Mouse (Mus musculus) adrenal gland, adult 18-20 months (tissue): Measurements from ENCODE around the gene Dhdh. TPM values are rescaled to one million over a fixed set of nuclear protein-coding genes. Genes with fewer than 3 reads are reported as not detected.
"Not testable (repeated sequence)": the region's sequence is repeated elsewhere in the genome, so short reads cannot be mapped to it uniquely, and the experiment has no call there.

Source experiments
- DNase-seq, 2 experiments: peaks; one replicate each; pipeline ENCODE4 v3.0.0; 2021 to 2022; ENCODE audit warnings: low spot score in 2 of 2
- total RNA-seq, 2 experiments: library from RNA; stranded (reverse); gene quantifications; 1 replicate in 1 of 2; 2 replicates in 1 of 2; pipeline ENCODE4 v1.2.3; 2021

Dhdh gene
- total RNA-seq, 2 experiments from 2014 or later = 73.2 to 77.2 TPM

GRCm38 (mm10) chr7:45514411-45514810 is 25.8 kb upstream of the Dhdh start:
- no peak for DNase-seq

- peak; percentile 84 to 86 for DNase-seq
These were observed 21.5 kb upstream of the Dhdh start, which contains the start of gene Nucb1 for GRCm38 (mm10) chr7:45509912-45510787. Gene Nucb1, minus strand, starts transcription at chr7:45510406.

DNA sequence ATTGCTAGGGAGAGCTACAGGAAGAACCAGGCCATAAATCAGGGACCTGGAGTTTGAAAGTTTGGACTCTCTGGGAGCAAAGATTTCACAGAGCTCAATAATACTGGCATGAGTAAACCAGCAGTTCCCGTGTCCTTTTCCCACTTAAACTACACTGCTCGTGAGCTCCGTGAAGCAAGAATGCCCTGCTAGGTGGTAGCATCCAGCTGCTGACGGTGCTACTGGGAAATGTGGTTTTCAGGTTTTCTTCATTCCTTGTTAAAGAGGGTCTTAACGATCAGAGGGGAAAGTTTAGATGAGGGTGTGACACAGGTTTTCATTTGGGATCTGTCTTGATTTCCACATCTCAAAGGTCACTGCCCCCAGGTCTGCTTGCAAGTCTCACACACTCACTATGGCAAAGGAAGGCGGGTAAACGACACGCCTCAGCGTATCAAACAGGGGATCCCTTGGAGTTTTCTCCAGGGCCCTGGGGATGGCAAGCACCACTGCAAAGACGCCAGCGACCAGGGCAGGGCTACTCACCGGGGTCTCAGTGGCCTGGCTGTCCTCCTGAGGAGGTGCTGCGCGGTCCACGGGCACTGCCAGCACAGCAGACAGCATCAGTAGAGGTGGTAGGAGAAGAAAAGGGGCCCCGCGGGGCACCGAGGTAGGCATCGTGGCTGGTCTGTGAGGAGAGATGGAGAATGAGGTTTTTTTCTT is 20.7 kb upstream of the Dhdh start:
- no peak for DNase-seq

GRCm38 (mm10) chr7:45508561-45508960 is 20.0 kb upstream of the Dhdh start:
- DNase-seq = no peak

DNA sequence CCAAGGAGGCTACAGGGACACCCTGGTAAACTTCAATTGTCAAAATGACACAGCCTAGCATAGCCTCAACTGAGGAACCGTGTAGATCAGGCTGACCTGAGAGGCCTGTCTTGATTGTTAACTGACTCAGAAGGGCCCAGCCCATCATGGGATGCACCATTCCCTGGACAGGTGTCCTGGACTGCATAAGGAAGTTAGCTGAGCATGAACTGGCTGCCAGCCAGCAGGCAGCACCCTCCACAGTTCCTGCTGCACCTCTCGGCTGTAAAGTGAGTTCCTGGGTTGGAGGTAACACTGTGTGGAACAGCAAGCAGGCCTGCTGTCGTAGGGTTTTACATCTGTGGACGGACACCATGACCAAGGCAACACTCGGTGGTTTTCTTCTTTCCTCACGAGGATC is 19.0 kb upstream of the Dhdh start:
- no peak for DNase-seq

GRCm38 (mm10) chr7:45498427-45498826 is 9.8 kb upstream of the Dhdh start:
- DNase-seq = no peak

DNA sequence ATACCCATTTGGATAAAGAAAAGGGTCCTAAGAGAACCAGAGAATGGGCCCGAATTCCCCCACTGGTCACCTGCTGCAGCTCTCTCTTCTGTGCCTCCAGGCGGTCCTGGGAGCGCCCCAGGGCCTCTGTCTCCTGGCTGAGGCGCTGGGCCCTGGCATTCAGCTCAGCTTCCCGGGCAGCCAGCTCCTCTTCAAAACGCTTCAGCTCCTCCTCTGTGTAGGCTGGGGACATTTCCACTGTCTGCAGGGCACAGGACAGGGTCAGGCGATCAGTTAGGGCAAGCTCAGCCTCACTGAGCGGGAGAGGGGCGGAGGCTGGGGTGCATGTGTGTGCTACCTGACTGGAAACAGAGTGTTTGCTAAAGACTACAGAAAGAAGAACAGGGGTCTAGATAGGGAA is 5.9 kb upstream of the Dhdh start:
- no peak for DNase-seq

DNA sequence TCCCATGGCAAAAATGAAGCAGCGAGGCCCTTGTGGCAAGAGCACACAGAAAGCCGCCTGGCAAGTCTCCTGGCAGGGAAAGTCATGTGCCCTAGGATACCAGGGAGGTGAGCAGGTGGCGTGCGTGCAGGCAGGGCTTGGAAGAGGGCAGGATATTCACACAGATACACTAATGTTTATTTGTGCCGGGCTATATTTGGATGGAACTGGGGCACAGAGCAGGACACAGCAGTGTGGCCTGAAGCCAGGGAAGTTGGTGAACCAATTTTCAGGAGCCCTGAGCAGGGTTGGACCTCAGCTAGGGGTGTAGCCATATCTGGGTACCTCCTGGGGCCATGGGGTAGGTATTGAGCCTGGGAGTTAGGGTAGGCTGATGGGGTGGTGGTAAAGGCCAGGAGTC is 4.3 kb upstream of the Dhdh start:
- no peak for DNase-seq

GRCm38 (mm10) chr7:45492225-45492844 is 3.7 kb upstream of the Dhdh start:
- no peak for DNase-seq

DNA sequence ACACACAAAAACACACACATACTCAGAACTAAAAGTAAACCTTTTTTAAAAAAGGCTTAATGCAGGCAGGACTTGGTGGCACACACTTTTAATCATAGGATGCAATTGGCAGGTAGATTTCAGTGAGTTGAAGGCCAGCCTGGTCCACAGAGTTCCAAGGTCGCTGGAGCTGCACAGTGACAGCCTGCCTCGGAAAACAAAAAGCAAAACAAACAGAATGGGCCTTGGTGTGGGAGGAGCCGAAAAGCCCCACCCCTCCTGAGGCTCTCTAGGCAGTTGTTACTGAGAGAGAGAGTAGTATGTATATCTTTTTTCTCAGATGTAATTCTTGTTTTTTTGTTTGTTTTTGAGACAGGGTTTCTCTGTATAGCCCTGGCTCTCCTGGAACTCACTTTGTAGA is 2.7 kb upstream of the Dhdh start:
- no peak for DNase-seq

- no peak for DNase-seq
These were observed 2.2 kb upstream of the Dhdh start for GRCm38 (mm10) chr7:45490822-45491221.

DNA sequence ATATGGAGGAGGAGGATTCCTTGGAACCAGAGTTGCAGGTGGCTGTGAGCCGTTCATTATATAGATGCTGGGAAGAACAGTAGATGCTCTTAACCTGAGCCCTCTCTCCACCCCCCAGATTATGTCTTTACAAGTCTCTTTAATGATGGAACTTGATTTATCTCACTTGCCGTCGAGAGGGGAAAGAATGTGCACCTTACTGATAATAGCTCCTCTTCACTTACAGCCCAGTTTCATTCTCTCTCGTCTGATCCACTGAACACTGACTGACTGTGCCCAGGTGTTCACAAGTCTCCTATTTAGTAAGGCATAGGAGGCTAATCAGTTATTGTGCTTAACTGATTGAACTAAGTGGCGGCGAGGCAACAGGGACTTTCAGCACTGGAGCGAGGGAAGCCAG is 973 bp upstream of the Dhdh start:
- DNase-seq = no peak

- DNase-seq = no peak
These were observed 728 bp downstream of the Dhdh start for GRCm38 (mm10) chr7:45487861-45488292.

DNA sequence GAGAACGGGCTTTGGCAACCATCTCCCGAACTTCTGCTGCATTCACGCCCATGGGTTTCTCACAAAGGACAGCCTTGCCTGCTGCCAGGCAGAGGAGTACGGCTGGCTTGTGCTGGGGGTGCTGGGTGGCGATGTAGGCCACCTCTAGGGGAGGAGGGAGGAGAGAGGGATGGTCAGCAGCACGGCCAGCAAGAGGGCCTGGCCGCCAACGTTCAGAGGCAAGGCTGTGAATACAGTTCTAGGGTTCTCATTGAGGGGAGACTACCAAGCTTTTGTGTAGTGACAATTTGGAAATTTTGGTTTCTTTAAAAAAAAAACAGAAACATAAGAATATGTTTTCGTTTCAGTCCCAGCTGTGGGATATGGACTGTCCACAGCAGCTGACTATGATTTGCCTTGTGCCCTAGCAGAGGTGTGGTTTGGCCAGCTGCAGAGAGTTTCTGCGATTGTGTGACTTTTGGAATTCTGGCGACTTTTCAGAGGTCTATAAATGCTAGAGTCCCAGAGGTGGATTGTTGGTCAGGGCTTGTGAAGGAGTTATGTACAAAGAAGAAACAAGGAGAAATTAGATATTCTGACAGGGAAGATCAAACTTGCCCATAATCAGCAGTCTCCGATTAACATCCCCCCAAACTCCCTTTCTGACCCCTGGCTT is 1.7 kb downstream of the Dhdh start, which contains the start of gene Gm45808:
Gene Gm45808, minus strand, starts transcription at position 51 of the 655 bp plus-strand sequence.
- no peak for DNase-seq

DNA sequence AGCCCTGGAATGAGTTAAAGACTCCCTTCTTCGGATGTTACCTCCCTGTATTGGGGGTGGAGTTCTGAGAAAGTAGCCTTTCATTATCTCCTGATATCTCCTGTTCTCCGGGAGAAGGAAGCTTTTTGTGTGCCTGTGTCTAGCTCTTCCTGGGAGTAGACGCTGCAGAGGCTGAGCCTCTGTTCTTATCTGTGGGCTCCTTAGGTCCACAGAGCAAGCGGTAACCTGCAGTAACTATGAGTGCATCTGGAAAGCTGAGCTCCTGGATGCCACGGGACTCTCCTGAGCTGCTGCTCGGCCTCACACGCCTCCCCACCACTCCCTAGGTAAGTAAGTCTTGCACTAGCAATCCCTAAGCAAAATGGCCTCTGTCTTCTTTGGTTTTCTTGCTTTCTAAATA is 2.4 kb downstream of the Dhdh start:
- no peak for DNase-seq

- DNase-seq = not testable (repeated sequence)
These were observed 3.6 kb downstream of the Dhdh start for GRCm38 (mm10) chr7:45484985-45485384.

DNA sequence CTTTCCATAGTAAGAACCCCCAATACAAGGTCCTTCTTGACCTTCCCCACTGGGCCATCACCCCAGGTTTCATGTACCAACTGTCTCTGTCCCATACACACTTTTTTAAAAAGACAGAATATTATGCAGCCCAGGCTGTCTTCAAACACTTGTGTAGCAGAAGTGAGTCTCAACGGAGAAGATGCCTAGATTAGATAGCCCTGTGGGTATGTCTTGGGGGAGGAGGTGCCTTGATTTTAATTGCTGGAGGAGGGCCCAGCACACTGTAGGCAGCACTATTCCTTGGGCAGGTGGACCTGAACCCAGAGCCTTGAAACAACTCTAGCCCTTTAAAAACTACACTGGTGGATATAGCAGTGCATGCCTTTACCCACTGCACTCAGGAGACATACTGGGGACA is 6.4 kb downstream of the Dhdh start:
- DNase-seq = no peak

GRCm38 (mm10) chr7:45481374-45481927 is 7.2 kb downstream of the Dhdh start, which contains the start of gene Tulp2:
Gene Tulp2, plus strand, starts transcription at chr7:45481877.
- no peak for DNase-seq

- DNase-seq = not testable (repeated sequence)
These were observed 8.3 kb downstream of the Dhdh start for GRCm38 (mm10) chr7:45480310-45480709.

- DNase-seq = no peak
These were observed 9.8 kb downstream of the Dhdh start for GRCm38 (mm10) chr7:45478774-45479173.

- DNase-seq = peak in 1 of 2 experiments; percentile 51
These were observed 11.6 kb downstream of the Dhdh start for GRCm38 (mm10) chr7:45477003-45477402.
